Mouse (Mus musculus) limb, embryonic 13.5 days (tissue): ENCODE results near the gene Wdr20. TPM values are rescaled to one million over a fixed set of nuclear protein-coding genes. Genes with fewer than 3 reads are reported as not detected.

Source experiments
- ATAC-seq: fragments of 200-750 bp; cut with Nextera tagmentation; 2 replicates; pipeline ENCODE4 v1.8.0; 2017; ENCODE audit warnings: low read depth, moderate number of reproducible peaks, moderate TSS enrichment; ENCODE audit not compliant: low FRiP score
- H3K27ac ChIP-seq: fragments of 300-500 bp; sonication (generic); 2 replicates; pipeline ENCODE4 v1.5.1; 2015; ENCODE audit warnings: inconsistent platforms, mild to moderate bottlenecking, moderate library complexity
- H3K27me3 ChIP-seq: fragments of 300-500 bp; sonication (generic); 2 replicates; pipeline ENCODE4 v1.6.1; 2015; ENCODE audit warnings: mild to moderate bottlenecking, inconsistent platforms
- H3K36me3 ChIP-seq: fragments of 300-500 bp; sonication (generic); 2 replicates; pipeline ENCODE4 v1.6.1; 2015; ENCODE audit warnings: inconsistent platforms, mild to moderate bottlenecking, moderate library complexity
- H3K4me1 ChIP-seq: fragments of 300-500 bp; sonication (generic); 2 replicates; pipeline ENCODE4 v1.6.1; 2015; ENCODE audit warnings: inconsistent platforms
- H3K4me2 ChIP-seq: fragments of 300-500 bp; sonication (generic); replicated peaks from 2 replicates; pipeline ENCODE4 v1.6.1; 2015; ENCODE audit warnings: inconsistent platforms, mild to moderate bottlenecking, moderate library complexity
- H3K4me3 ChIP-seq: fragments of 300-500 bp; sonication (generic); 2 replicates; pipeline ENCODE4 v1.5.1; 2015; ENCODE audit warnings: moderate library complexity, mild to moderate bottlenecking, inconsistent platforms
- H3K9ac ChIP-seq: fragments of 300-500 bp; sonication (generic); 2 replicates; pipeline ENCODE4 v1.6.1; 2015; ENCODE audit warnings: mild to moderate bottlenecking, inconsistent platforms
- H3K9me3 ChIP-seq: fragments of 300-500 bp; sonication (generic); 2 replicates; pipeline ENCODE4 v1.6.1; 2016; ENCODE audit warnings: inconsistent platforms
- WGBS: fragments of 180-500 bp; shearing (Covaris S2); methylation state at CpG from one replicate; pipeline ENCODE4 v1.1.7; 2015; 5-methylcytosine and 5-hydroxymethylcytosine counted together
- polyA plus RNA-seq: library from polyadenylated mRNA; unstranded; fragments of >200 nt; fragmentation: Nextera tagmentation; extraction: Ambion mirVana; gene quantifications from 2 replicates; pipeline ENCODE4 v1.2.1, GENCODE M21; 2015

Wdr20 gene
- polyA plus RNA-seq, 1 experiment from 2014 or later, result 25.9 TPM

DNA sequence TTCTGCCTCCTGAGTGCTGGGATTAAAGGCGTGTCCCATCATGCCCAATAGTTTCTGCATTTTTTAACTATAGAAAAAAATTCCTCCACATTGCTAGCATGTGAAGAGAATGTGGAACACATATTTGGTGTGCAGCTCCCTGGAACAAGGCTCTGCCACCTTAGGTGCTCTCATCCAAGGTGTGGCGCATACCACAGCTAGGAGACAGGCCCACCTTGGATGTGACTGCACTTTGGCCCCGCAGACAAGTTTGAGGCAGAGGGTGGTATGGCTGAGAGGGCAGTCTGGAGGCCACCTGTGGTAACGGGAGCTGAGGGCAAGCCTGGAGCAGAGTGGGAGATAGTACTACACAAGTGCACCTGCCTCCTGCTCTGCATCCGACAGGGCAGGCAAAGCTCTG is 71.1 kb downstream of the Wdr20 start:
- Histone ChIP-seq H3K4me3 (no peak overlapping the region), H3K4me2 (no peak overlapping the region), H3K4me1 (peaks cover 9% of the 10 kb centered on the region), H3K9me3 (no peaks in the 10 kb centered on the region), H3K27me3 (no peaks in the 10 kb centered on the region), H3K36me3 (peaks cover 56% of the 10 kb centered on the region), H3K27ac (no peak overlapping the region), H3K9ac (no peak overlapping the region)
- ATAC-seq, result no peak
- 86% methylated on average over 5 of the region's 5 CpGs for WGBS

DNA sequence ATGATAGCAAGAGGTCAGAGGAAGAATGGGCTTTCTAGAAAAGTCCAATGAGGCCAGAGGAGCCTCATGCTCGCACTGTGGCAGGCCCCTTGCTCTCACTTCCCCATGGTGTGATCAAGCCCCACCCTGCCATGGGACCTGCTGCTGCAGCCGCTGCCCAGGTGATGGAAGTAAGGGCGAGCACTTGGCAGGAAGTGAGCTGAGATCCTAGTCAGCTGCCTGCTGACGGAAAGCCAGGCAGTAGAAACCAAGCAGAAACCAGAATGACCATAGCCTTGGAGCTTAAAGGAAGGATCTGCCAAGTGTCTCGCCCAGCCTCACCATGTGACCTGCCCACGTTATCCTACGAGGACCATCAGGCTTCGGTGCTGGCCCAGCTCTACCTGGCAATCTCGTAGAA is 75.4 kb downstream of the Wdr20 start:
- Histone ChIP-seq H3K4me3 (no peak overlapping the region), H3K27ac (no peak overlapping the region)
- no peak for ATAC-seq

DNA sequence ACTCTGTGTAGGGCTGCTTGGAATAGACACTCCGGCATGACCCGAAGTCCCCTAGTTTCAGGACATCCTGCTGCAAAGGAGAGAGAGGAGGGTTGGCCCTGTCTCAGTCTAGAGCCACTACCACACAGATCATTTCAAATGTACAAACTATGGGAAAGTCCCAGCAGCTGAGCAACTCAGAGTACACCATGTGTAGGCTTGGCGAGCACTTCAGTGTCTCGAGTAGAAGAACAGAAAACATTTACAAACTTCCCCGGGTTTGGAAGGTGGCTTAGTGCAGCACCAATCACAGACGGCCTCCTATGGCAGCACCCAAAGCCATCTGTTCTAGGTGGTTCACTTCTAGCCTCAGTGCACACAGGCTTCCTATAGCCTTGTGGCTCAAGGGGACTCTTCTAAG is 75.9 kb downstream of the Wdr20 start:
- no peak for ATAC-seq
- Histone ChIP-seq H3K4me2 (no peak overlapping the region), H3K9me3 (no peaks in the 10 kb centered on the region), H3K27ac (no peak overlapping the region), H3K36me3 (peaks cover 29% of the 10 kb centered on the region), H3K9ac (no peak overlapping the region), H3K27me3 (no peaks in the 10 kb centered on the region), H3K4me3 (no peak overlapping the region), H3K4me1 (no peaks in the 10 kb centered on the region)
- 92% methylated on average over 6 of the region's 6 CpGs for WGBS

More for the DNA sequence above, 75.4 kb downstream of the Wdr20 start:
- Histone ChIP-seq H3K9ac (no peak overlapping the region), H3K36me3 (peaks cover 32% of the 10 kb centered on the region), H3K9me3 (no peaks in the 10 kb centered on the region), H3K27me3 (no peaks in the 10 kb centered on the region), H3K4me2 (no peak overlapping the region), H3K4me1 (no peaks in the 10 kb centered on the region)
- 87% methylated on average over 9 of the region's 9 CpGs for WGBS

DNA sequence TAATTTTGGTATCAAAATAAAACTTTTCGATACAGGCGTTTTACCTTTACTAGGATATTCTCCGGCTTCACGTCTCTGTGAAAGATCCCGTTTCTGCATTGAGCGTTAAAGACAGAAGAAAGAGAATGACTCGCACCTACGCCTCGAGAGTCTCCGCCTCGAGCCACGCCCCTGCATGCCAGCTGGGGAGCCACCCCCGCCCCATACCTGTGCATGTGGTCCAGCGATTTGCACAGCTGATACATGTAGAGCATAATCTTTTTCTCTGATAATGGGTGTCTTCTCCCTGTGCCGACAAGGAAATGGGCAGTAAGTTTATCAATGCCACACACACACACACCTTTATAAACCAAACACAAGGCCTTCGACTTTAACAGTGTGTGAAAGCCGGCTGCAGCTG is 77.2 kb downstream of the Wdr20 start:
- H3K27ac ChIP-seq, result no peak overlapping the region
- 68% methylated on average over 17 of the region's 17 CpGs for WGBS
- H3K9me3 ChIP-seq, result no peaks in the 10 kb centered on the region
- ATAC-seq, result no peak
- no peak overlapping the region for H3K4me3 ChIP-seq
- H3K4me1 ChIP-seq, result no peaks in the 10 kb centered on the region
- H3K36me3 ChIP-seq, result peaks cover 21% of the 10 kb centered on the region
- H3K9ac ChIP-seq, result no peak overlapping the region
- no peak overlapping the region for H3K4me2 ChIP-seq
- H3K27me3 ChIP-seq, result no peaks in the 10 kb centered on the region

DNA sequence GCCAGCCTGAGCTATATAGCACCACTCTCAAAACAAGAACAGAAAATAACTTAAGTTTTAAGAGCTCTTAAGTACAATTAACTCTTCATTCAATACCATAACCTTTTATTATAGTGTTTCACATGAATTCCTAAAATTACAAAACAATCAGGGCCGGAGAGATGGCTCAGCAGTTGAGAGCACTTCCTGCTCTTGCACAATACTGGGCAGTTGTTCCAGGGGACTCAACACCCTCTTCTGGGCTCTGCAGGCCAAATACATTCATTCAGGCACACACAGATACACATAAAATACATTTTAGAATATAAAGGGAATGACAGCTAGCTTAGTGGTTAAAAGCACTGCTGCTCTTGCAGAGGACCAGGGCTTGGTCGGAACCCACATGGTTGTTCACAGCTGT is 79.1 kb downstream of the Wdr20 start:
- no peak for ATAC-seq
- Histone ChIP-seq H3K27ac (no peak overlapping the region), H3K4me1 (no peaks in the 10 kb centered on the region), H3K9me3 (no peaks in the 10 kb centered on the region), H3K27me3 (no peaks in the 10 kb centered on the region), H3K36me3 (peaks cover 14% of the 10 kb centered on the region), H3K9ac (no peak overlapping the region), H3K4me3 (no peak overlapping the region), H3K4me2 (no peak overlapping the region)
- WGBS, result 88% methylated on average over 2 of the region's 2 CpGs

DNA sequence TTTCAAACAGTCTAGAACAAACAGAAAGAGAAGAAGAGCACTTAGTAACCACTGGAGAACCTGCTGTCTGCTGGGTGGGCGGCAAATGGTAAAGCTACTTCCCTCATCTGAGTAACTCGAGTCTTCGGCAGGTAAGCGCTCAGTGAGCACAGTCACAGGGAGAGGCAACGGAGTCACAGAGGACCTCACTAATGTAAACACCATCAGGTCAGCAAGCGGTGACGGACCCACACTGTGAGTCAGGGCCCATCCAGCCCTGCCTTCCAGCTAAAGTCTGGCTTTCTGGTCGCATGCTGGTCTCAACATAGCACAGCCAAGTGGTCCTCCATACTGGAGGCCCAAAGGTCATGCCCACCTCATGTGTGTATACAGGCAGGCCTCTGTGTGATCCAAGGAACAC is 81.6 kb downstream of the Wdr20 start:
- no peaks in the 10 kb centered on the region for H3K9me3 ChIP-seq
- H3K27ac ChIP-seq, result no peak overlapping the region
- no peaks in the 10 kb centered on the region for H3K27me3 ChIP-seq
- H3K36me3 ChIP-seq, result no peaks in the 10 kb centered on the region
- H3K4me1 ChIP-seq, result no peaks in the 10 kb centered on the region
- WGBS, result 77% methylated on average over 8 of the region's 8 CpGs
- H3K4me3 ChIP-seq, result no peak overlapping the region
- H3K9ac ChIP-seq, result no peak overlapping the region
- no peak for ATAC-seq
- H3K4me2 ChIP-seq, result no peak overlapping the region

DNA sequence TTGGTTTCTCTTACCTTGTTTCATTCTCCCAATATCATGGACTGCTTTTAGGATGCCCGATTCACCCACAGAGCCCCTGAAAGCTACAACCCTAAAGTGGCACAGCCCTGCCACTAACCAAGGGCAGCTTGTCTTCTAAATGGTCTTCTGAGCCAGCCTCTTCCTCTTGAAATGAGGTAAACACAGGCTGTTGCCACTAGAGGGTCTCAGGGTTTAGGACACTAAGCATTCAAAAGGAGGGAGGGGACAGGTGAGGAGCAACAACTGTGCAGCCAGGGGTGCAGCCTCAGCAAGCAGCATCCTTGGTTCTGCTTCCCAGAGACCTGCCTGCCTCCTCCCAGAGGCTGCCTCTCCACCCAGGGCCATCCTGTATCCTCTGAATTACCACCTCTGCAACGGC is 84.0 kb downstream of the Wdr20 start:
- Histone ChIP-seq H3K4me2 (no peak overlapping the region), H3K9ac (no peak overlapping the region), H3K27ac (no peak overlapping the region), H3K4me1 (no peaks in the 10 kb centered on the region), H3K36me3 (no peaks in the 10 kb centered on the region), H3K4me3 (no peak overlapping the region), H3K27me3 (no peaks in the 10 kb centered on the region), H3K9me3 (no peaks in the 10 kb centered on the region)
- 79% methylated on average over 2 of the region's 2 CpGs for WGBS
- no peak for ATAC-seq

DNA sequence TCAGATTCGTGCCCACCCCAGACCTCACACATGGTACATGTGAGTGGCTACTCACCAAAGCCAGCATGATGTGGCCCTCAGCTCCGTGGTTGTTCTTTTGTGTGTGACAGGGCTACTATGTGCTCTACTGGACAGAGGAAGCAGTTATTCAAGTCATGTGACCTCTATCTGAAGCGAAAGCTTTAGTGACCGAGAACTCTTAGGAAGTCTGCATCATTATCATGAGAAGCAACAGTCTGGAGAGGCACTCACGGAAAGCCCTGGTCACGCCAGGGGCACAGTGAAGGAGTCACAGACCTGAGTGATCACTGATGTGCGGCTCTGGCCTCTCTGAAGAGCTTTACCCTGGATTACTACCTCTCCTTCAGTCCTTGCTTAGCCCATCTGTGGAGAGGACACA is 84.6 kb downstream of the Wdr20 start:
- Histone ChIP-seq H3K9ac (no peak overlapping the region), H3K27ac (no peak overlapping the region), H3K4me3 (no peak overlapping the region), H3K9me3 (no peaks in the 10 kb centered on the region), H3K4me2 (no peak overlapping the region), H3K36me3 (no peaks in the 10 kb centered on the region), H3K4me1 (no peaks in the 10 kb centered on the region), H3K27me3 (no peaks in the 10 kb centered on the region)
- no peak for ATAC-seq
- WGBS, result 88% methylated on average over 7 of the region's 7 CpGs

DNA sequence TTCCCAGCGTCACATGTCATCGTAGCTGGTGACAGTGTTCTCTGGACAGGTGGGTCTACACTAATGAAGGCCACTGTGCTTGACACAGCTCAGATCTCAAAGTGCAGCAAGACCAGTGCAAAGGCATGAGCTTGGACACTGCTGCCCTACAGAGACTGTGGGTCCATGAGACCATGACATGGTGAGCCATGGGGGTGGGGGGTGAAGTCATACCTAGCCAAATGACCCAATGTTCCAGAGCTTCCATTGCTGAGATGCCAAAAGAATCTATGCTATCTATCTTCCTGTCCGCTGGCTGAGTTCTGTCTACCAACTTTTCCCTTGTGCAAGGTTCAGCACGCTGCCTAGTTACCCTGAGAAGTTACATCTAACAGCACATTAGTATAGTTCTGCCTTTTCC is 91.2 kb downstream of the Wdr20 start:
- Histone ChIP-seq H3K4me2 (no peak overlapping the region), H3K36me3 (no peaks in the 10 kb centered on the region), H3K4me3 (no peak overlapping the region), H3K9me3 (no peaks in the 10 kb centered on the region), H3K4me1 (no peaks in the 10 kb centered on the region), H3K27ac (no peak overlapping the region), H3K27me3 (no peaks in the 10 kb centered on the region), H3K9ac (no peak overlapping the region)
- no peak for ATAC-seq
- WGBS, result 97% methylated on average over 4 of the region's 4 CpGs

DNA sequence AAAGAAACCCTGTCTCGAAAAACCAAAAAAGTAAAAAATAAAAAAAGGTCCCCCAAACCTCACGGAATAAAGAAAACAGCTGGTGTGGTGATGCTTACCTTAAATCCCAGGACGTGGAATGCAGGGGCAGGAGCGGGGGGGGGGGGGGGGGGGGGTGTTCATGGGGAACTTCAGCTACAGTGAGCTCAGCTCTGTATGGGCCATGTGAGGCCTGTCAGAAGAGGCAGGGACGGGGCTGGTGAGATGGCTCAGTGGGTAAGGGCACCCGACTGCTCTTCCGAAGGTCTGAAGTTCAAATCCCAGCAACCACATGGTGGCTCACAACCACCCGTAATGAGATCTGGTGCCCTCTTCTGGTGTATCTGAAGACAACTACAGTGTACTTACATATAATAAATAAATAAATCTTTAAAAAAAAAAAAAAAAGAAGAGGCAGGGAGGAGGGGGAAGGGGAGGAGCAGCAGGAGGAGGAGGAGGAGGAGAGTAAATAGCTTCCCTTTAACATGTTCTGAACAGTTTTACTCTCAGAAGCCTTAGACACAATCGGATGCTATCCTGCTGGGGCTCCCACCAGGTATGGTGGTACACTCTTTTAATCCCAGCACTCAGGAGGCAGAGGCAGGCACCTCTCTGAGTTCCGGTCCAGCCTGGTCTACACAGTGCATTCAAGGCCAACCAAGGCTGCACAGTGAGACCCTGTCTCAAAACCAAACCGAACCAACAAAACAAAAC is 92.7 kb downstream of the Wdr20 start:
- no peak overlapping the region for H3K4me3 ChIP-seq
- ATAC-seq, result no peak
- H3K27ac ChIP-seq, result no peak overlapping the region
- H3K4me2 ChIP-seq, result no peak overlapping the region
- H3K27me3 ChIP-seq, result no peaks in the 10 kb centered on the region
- H3K4me1 ChIP-seq, result no peaks in the 10 kb centered on the region
- no peaks in the 10 kb centered on the region for H3K9me3 ChIP-seq
- 75% methylated on average over 11 of the region's 11 CpGs for whole genome bisulfite sequencing
- no peaks in the 10 kb centered on the region for H3K36me3 ChIP-seq
- no peak overlapping the region for H3K9ac ChIP-seq

DNA sequence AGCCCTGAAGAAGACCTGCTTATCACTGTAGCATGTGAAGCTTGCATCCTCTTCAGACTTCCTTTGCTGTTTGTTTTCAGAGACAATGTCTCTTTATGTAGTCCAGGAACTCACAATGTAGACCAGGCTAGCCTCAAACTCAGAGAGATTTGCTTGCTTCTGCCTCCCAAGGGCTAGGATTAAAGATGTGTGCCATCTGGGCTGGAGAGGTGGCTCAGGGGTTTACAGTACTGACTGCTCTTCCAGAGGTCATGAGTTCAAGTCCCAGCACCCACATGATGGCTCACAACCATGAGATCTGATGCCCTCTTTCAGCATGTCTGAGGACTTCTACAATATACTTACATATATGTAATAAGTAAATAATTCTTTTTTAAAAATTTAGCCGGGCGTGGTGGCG is 97.4 kb downstream of the Wdr20 start:
- Histone ChIP-seq H3K27me3 (no peaks in the 10 kb centered on the region), H3K9me3 (no peaks in the 10 kb centered on the region), H3K36me3 (no peaks in the 10 kb centered on the region), H3K4me1 (peaks cover 16% of the 10 kb centered on the region), H3K4me2 (no peak overlapping the region), H3K9ac (no peak overlapping the region), H3K27ac (no peak overlapping the region), H3K4me3 (no peak overlapping the region)
- ATAC-seq, result no peak
- 93% methylated on average over 3 of the region's 3 CpGs for WGBS

DNA sequence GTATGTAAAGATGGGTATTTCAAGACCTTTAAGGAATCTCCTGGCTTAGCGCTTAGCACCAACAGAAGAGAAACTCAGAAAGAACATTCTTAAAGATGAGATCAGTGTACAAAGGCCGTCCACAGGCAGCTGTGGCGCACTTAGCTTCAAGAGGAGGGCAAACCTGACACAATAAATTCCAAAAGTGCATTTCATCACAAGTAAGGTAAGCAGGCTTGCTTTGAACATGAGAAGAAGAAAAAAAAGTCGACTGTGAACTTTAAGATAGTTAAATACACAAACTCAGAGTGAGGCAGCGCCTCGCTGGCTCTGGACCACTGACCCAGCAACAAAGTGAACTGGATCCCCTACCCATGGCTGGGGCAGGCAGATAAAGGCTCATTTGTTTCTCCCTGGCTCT is 99.0 kb downstream of the Wdr20 start:
- no peak overlapping the region for H3K4me3 ChIP-seq
- no peaks in the 10 kb centered on the region for H3K9me3 ChIP-seq
- no peak for ATAC-seq
- 0 out of 2 replicates have a peak overlapping the region, but pooled peaks have one; percentile 23 for H3K4me2 ChIP-seq
- H3K36me3 ChIP-seq, result no peaks in the 10 kb centered on the region
- peaks cover 16% of the 10 kb centered on the region for H3K4me1 ChIP-seq
- H3K9ac ChIP-seq, result peak overlapping the region; percentile 48; the same call in 1 of the 2 replicates
- H3K27me3 ChIP-seq, result no peaks in the 10 kb centered on the region
- H3K27ac ChIP-seq, result no peak overlapping the region
- WGBS, result 41% methylated on average over 6 of the region's 6 CpGs

DNA sequence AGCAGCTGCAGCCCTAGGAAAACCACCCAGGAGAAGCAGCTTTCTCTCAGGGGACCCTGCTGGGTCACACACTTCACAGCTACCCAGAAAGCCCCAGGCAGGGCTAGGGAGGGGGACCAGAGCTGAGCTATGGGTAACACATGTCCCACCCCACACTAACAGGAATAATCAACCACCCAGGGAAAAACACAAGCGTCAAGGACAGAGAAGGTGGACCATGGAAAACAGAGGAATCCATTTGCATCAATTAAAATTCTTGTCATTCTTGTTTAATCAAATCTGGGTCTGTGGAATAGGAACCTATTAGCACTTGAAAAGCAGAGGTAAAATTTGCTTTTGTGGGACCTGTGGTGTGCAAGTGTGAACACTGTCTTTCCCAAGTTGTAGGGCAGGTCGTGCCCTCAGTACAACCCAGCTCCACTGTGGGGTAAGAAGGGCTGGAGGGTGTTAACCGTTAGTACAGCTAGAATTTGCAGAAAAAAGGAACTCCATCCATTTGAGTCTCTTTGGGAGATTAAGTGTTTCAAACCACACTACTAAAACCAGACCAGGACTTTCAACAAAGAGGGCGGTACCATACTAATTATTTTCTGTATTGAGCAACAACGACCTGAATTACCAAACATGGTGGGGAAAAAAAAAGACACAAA is 99.6 kb downstream of the Wdr20 start:
- H3K9ac ChIP-seq, result peak overlapping the region; percentile 48
- peak overlapping the region; percentile 23; the same call in 1 of the 2 replicates for H3K4me2 ChIP-seq
- 40% methylated on average over 5 of the region's 5 CpGs for WGBS
- H3K27ac ChIP-seq, result no peak overlapping the region
- H3K27me3 ChIP-seq, result no peaks in the 10 kb centered on the region
- no peak overlapping the region for H3K4me3 ChIP-seq
- no peaks in the 10 kb centered on the region for H3K9me3 ChIP-seq
- H3K4me1 ChIP-seq, result peaks cover 16% of the 10 kb centered on the region
- no peak for ATAC-seq
- no peaks in the 10 kb centered on the region for H3K36me3 ChIP-seq
